Mouse (Mus musculus): Measurements from ENCODE around the gene Alk.

DNA sequence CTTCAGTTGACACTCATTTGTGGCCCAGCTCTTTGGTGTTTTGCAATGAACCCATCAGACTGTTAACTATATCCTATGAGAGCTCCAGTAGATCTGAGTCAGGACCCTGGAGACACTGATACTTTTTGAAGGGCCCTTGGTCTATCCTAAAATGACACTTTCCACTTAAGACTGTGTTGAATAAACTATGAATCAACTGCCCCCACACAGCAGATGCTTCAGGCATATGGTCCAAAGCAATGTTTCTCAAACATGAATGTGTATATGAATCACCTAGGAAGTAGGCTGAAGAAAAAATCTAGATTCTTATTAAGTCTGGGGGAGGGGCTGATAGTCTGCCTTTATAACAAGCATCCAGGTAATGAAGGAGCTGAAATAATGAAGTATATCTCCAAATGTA lies 189.8 kb downstream of the Alk start:
- TF ChIP-seq GATA1 (IDR thresholded peaks at IDR 0.05; ENCODE audit: borderline replicate concordance, low read length) (no peak), CTCF (IDR thresholded peaks at IDR 0.05; ENCODE audit: low read depth, low read length) (no peak), GATA2 (IDR thresholded peaks at IDR 0.05; ENCODE audit: borderline replicate concordance, low read depth, low read length) (no peak)

Data from G1E (cell line).